Mouse (Mus musculus) cerebellum, adult 9-10 months (tissue): ENCODE measurements at regions not wholly inside any gene's neighbourhood (a gene's known extent, or its start where the extent isn't known, plus 50 kb on each side); places are given as distances from the start of the nearest gene placed in this dataset.

Source experiments
- DNase-seq: peaks from one replicate; pipeline ENCODE4 v3.0.0; 2022

DNA sequence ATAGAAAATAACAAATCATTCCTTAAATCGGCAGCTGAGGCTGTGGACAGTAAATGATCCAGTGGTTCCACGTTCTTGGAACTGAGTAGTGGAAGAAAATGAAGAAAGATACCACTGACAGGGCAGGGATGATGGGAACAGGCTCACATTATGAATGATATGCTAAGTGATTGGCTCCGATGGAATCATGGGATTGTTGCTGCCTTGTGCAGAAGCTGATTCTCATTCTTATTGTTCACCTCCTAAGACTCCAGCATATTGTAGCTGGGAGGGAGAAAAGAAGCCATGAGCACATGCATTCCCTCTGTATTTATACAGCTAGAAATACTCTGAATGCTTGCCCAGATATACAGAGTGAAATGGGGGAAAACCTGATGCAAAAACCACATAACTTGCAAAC is 777.3 kb upstream of the Gm8797 start:
- no peak for DNase-seq

- DNase-seq, result no peak
These were observed 776.8 kb upstream of the Gm8797 start for GRCm38 (mm10) chr3:4973764-4974163.

DNA sequence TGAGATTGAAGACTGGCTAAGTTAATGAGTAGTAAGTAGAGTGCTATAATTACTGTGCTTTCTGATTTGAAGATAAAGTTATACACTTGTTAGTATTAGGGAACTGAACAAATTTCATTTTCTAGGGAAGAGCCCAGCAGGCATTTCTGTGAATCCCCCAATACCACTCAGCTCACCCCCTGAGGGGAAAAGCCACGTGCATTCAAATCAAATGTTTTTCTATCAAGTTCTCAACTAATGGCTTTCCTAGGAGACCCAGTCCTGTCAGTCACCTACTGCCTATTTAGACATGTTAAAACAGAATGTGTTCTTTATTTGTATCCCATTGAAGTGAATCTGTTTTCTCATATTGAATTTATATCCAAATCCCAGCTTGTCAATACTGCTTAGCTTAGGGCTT is 775.9 kb upstream of the Gm8797 start:
- DNase-seq, result no peak

GRCm38 (mm10) chr3:4976344-4976743 is 774.3 kb upstream of the Gm8797 start:
- no peak for DNase-seq

GRCm38 (mm10) chr3:5017742-5018141 is 732.9 kb upstream of the Gm8797 start:
- DNase-seq, result no peak
